Mouse (Mus musculus): ENCODE data around the gene Polr3g. TPM values are rescaled to one million over a fixed set of nuclear protein-coding genes. Genes with fewer than 3 reads are reported as not detected.

Gene Polr3g
- polyA plus RNA-seq, 1 experiment = 6.3 TPM

DNA sequence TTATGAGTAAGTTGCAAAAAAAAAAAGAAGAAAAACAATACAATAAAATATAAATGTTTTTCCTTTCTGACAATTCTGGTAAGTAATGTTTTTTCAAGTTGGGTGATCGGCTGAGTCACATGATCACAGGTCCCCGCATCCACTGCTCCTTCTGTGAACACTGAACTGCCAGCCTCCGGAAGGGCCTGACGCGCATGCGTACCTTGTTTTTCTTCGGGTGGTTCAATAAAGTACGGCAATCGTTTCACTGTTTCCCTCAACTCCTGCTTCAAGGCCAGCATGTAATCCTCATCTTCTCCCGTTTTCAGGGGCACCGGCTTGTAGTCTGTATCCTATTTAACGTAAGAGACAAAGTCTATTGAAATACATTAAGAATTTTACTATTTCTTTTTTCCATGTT, 16.4 kb downstream of the Polr3g start:
- no peak overlapping the region for H3K27ac ChIP-seq (ENCODE audit: control insufficient read depth, insufficient read depth, low read length)
- H3K4me1 ChIP-seq (replicated peaks; ENCODE audit: control insufficient read depth, insufficient read depth, low read length) = peaks cover 12% of the 10 kb centered on the region
- WGBS = 99% methylated on average over 12 of the region's 12 CpGs
- TF ChIP-seq CTCF (IDR thresholded peaks at IDR 0.05; ENCODE audit: borderline replicate concordance, control insufficient read depth, extremely low read depth, insufficient read depth, low read length, poor library complexity) (no peak), POLR2A (IDR thresholded peaks at IDR 0.05; ENCODE audit: control insufficient read depth, extremely low read depth, insufficient read depth, low read length, poor library complexity) (no peak)
- H3K36me3 ChIP-seq (ENCODE audit: control insufficient read depth, insufficient read depth, low read length) = no peaks in the 10 kb centered on the region
- DNase-seq = no peak
- H3K4me3 ChIP-seq (ENCODE audit: control insufficient read depth, insufficient read depth, low read length) = no peak overlapping the region
- no peaks in the 10 kb centered on the region for H3K27me3 ChIP-seq (ENCODE audit: control insufficient read depth, insufficient read depth, low read length)

- H3K4me1 ChIP-seq (replicated peaks; ENCODE audit: control insufficient read depth, insufficient read depth, low read length) = peaks cover 12% of the 10 kb centered on the region
- H3K4me3 ChIP-seq (ENCODE audit: control insufficient read depth, insufficient read depth, low read length) = no peak overlapping the region
- no peaks in the 10 kb centered on the region for H3K36me3 ChIP-seq (ENCODE audit: control insufficient read depth, insufficient read depth, low read length)
- no peaks in the 10 kb centered on the region for H3K27me3 ChIP-seq (ENCODE audit: control insufficient read depth, insufficient read depth, low read length)
- 52% methylated on average over 9 of the region's 9 CpGs for WGBS
- TF ChIP-seq CTCF (IDR thresholded peaks at IDR 0.05; ENCODE audit: borderline replicate concordance, control insufficient read depth, extremely low read depth, insufficient read depth, low read length, poor library complexity) (no peak), POLR2A (IDR thresholded peaks at IDR 0.05; ENCODE audit: control insufficient read depth, extremely low read depth, insufficient read depth, low read length, poor library complexity) (no peak)
- DNase-seq = no peak
- H3K27ac ChIP-seq (ENCODE audit: control insufficient read depth, insufficient read depth, low read length) = no peak overlapping the region
Measured at GRCm38 (mm10) chr13:81691606-81692005, 19.2 kb downstream of the Polr3g start.

DNA sequence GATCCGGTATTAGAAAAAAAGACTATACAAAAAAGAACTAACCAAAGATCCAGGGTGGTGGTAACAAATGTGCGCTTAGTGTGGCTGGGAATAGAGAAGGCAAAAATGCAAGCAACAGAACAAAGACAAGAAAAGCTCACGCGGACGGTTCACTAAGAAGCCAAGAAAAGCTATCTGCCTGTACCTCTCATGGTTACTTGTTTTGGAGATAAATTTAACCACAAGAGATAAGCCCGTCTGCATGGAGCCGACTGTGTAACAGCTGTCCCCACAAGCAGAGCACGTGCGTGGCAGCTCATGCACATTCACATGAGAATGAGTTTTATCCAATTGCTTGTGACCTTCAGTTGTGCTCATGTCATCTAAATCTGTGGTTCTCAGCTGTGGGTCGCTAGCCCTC, 20.3 kb downstream of the Polr3g start:
- TF ChIP-seq CTCF (IDR thresholded peaks at IDR 0.05; ENCODE audit: borderline replicate concordance, control insufficient read depth, extremely low read depth, insufficient read depth, low read length, poor library complexity) (no peak), POLR2A (IDR thresholded peaks at IDR 0.05; ENCODE audit: control insufficient read depth, extremely low read depth, insufficient read depth, low read length, poor library complexity) (no peak)
- peaks cover 12% of the 10 kb centered on the region for H3K4me1 ChIP-seq (replicated peaks; ENCODE audit: control insufficient read depth, insufficient read depth, low read length)
- H3K4me3 ChIP-seq (ENCODE audit: control insufficient read depth, insufficient read depth, low read length) = no peak overlapping the region
- 11% methylated on average over 10 of the region's 10 CpGs for WGBS
- no peaks in the 10 kb centered on the region for H3K36me3 ChIP-seq (ENCODE audit: control insufficient read depth, insufficient read depth, low read length)
- peak overlapping the region; percentile 48; the same call in 1 of the 2 replicates for H3K27ac ChIP-seq (ENCODE audit: control insufficient read depth, insufficient read depth, low read length)
- H3K27me3 ChIP-seq (ENCODE audit: control insufficient read depth, insufficient read depth, low read length) = no peaks in the 10 kb centered on the region
- no peak for DNase-seq

GRCm38 (mm10) chr13:81689587-81689986, 21.2 kb downstream of the Polr3g start:
- peaks cover 12% of the 10 kb centered on the region for H3K4me1 ChIP-seq (replicated peaks; ENCODE audit: control insufficient read depth, insufficient read depth, low read length)
- WGBS = 95% methylated on average over 3 of the region's 3 CpGs
- TF ChIP-seq CTCF (IDR thresholded peaks at IDR 0.05; ENCODE audit: borderline replicate concordance, control insufficient read depth, extremely low read depth, insufficient read depth, low read length, poor library complexity) (no peak), POLR2A (IDR thresholded peaks at IDR 0.05; ENCODE audit: control insufficient read depth, extremely low read depth, insufficient read depth, low read length, poor library complexity) (no peak)

GRCm38 (mm10) chr13:81684884-81685283, 25.9 kb downstream of the Polr3g start:
- H3K27ac ChIP-seq (ENCODE audit: control insufficient read depth, insufficient read depth, low read length) = no peak overlapping the region
- H3K4me3 ChIP-seq (ENCODE audit: control insufficient read depth, insufficient read depth, low read length) = no peak overlapping the region
- WGBS = 60% methylated on average over 3 of the region's 3 CpGs
- H3K27me3 ChIP-seq (ENCODE audit: control insufficient read depth, insufficient read depth, low read length) = no peaks in the 10 kb centered on the region
- no peak for DNase-seq
- TF ChIP-seq CTCF (IDR thresholded peaks at IDR 0.05; ENCODE audit: borderline replicate concordance, control insufficient read depth, extremely low read depth, insufficient read depth, low read length, poor library complexity) (no peak), POLR2A (IDR thresholded peaks at IDR 0.05; ENCODE audit: control insufficient read depth, extremely low read depth, insufficient read depth, low read length, poor library complexity) (no peak)
- H3K4me1 ChIP-seq (replicated peaks; ENCODE audit: control insufficient read depth, insufficient read depth, low read length) = peaks cover 4% of the 10 kb centered on the region
- no peaks in the 10 kb centered on the region for H3K36me3 ChIP-seq (ENCODE audit: control insufficient read depth, insufficient read depth, low read length)

More at GRCm38 (mm10) chr13:81689587-81689986, 21.2 kb downstream of the Polr3g start:
- Histone ChIP-seq H3K27me3 (ENCODE audit: control insufficient read depth, insufficient read depth, low read length) (no peaks in the 10 kb centered on the region), H3K4me3 (ENCODE audit: control insufficient read depth, insufficient read depth, low read length) (no peak overlapping the region), H3K27ac (ENCODE audit: control insufficient read depth, insufficient read depth, low read length) (no peak overlapping the region), H3K36me3 (ENCODE audit: control insufficient read depth, insufficient read depth, low read length) (no peaks in the 10 kb centered on the region)
- DNase-seq = no peak

DNA sequence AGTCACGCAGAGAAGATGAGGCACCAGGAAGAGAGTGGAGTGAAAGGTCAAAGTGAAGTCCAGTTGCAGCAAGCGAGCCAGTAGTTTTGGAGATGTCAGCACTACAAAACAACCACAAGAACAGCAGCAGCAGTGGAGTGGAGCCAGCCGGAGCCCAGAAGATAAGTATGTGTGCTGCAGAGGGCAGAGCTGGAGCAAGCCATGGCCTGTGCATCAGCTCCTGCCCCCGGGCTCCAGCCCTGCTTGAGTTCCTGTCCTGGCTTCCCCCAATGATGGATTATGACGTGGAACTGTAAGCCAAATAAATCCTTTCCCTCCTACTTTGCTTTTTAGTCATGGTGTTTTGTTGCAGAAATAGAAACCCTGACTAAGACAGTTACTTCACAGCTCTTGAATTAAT, 26.6 kb downstream of the Polr3g start:
- Histone ChIP-seq H3K27me3 (ENCODE audit: control insufficient read depth, insufficient read depth, low read length) (no peaks in the 10 kb centered on the region), H3K4me3 (ENCODE audit: control insufficient read depth, insufficient read depth, low read length) (no peak overlapping the region), H3K4me1 (replicated peaks; ENCODE audit: control insufficient read depth, insufficient read depth, low read length) (no peaks in the 10 kb centered on the region), H3K36me3 (ENCODE audit: control insufficient read depth, insufficient read depth, low read length) (no peaks in the 10 kb centered on the region), H3K27ac (ENCODE audit: control insufficient read depth, insufficient read depth, low read length) (no peak overlapping the region)
- 93% methylated on average over 5 of the region's 5 CpGs for WGBS
- TF ChIP-seq POLR2A (IDR thresholded peaks at IDR 0.05; ENCODE audit: control insufficient read depth, extremely low read depth, insufficient read depth, low read length, poor library complexity) (no peak), CTCF (IDR thresholded peaks at IDR 0.05; ENCODE audit: borderline replicate concordance, control insufficient read depth, extremely low read depth, insufficient read depth, low read length, poor library complexity) (no peak)
- DNase-seq = no peak

DNA sequence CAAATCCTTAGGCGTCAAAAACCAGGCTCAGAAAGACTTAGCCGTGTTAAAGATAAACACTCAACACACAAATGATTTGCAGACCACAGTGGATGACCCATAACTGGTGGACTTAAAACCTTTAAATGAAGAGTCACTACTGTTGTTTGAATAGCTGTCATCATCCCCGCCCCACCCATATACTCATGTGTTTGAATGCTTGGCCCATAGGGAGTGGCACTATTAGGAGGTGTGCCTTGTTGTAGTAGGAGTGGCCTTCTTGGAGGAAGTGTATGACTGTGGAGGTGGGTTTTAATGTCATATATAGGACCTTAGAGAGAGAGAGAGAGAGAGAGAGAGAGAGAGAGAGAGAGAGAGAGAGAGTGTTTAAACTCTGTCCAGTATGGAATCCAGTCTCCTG, 27.7 kb downstream of the Polr3g start:
- WGBS = over 99% methylated on average over 3 of the region's 3 CpGs
- H3K27ac ChIP-seq (ENCODE audit: control insufficient read depth, insufficient read depth, low read length) = no peak overlapping the region
- TF ChIP-seq POLR2A (IDR thresholded peaks at IDR 0.05; ENCODE audit: control insufficient read depth, extremely low read depth, insufficient read depth, low read length, poor library complexity) (no peak), CTCF (IDR thresholded peaks at IDR 0.05; ENCODE audit: borderline replicate concordance, control insufficient read depth, extremely low read depth, insufficient read depth, low read length, poor library complexity) (no peak)
- H3K4me1 ChIP-seq (replicated peaks; ENCODE audit: control insufficient read depth, insufficient read depth, low read length) = no peaks in the 10 kb centered on the region
- DNase-seq = no peak
- no peak overlapping the region for H3K4me3 ChIP-seq (ENCODE audit: control insufficient read depth, insufficient read depth, low read length)
- no peaks in the 10 kb centered on the region for H3K27me3 ChIP-seq (ENCODE audit: control insufficient read depth, insufficient read depth, low read length)
- no peaks in the 10 kb centered on the region for H3K36me3 ChIP-seq (ENCODE audit: control insufficient read depth, insufficient read depth, low read length)
